Mouse (Mus musculus) lung, postnatal 0 days (tissue): Measurements from ENCODE around the gene Lcp1. TPM values are rescaled to one million over a fixed set of nuclear protein-coding genes. Genes with fewer than 3 reads are reported as not detected.
A peak's percentile ranks its signal among the peaks of the same experiment; 100 is the strongest.
"Not testable (repeated sequence)": the region's sequence is repeated elsewhere in the genome, so short reads cannot be mapped to it uniquely, and the experiment has no call there.

Source experiments
- ATAC-seq: fragments of 200-750 bp; cut with Nextera tagmentation; 2 replicates; pipeline ENCODE4 v1.8.0; 2017; ENCODE audit warnings: moderate library complexity
- DNase-seq: peaks from one replicate; pipeline ENCODE4 v3.0.0-alpha.2; 2016; ENCODE audit warnings: low spot score
- H3K27ac ChIP-seq: fragments of 300-500 bp; sonication (generic); 2 replicates; pipeline ENCODE4 v1.5.1; 2014; ENCODE audit warnings: antibody characterized with exemption, mild to moderate bottlenecking, low read length, mixed read lengths
- H3K27me3 ChIP-seq: fragments of 300-500 bp; sonication (generic); replicated peaks from 2 replicates; pipeline ENCODE4 v1.6.1; 2014; ENCODE audit warnings: low read length, mixed read lengths; ENCODE audit not compliant: insufficient read depth
- H3K36me3 ChIP-seq: fragments of 300-500 bp; sonication (generic); 2 replicates; pipeline ENCODE4 v1.6.1; 2014; ENCODE audit warnings: low read length, mixed read lengths; ENCODE audit not compliant: insufficient read depth
- H3K4me1 ChIP-seq: fragments of 300-500 bp; sonication (generic); 2 replicates; pipeline ENCODE4 v1.6.1; 2014; ENCODE audit warnings: antibody characterized with exemption, low read depth, low read length, mixed read lengths; ENCODE audit not compliant: insufficient read depth
- H3K4me2 ChIP-seq: fragments of 300-500 bp; sonication (generic); replicated peaks from 2 replicates; pipeline ENCODE4 v1.6.1; 2014; ENCODE audit warnings: low read depth, mild to moderate bottlenecking, low read length, moderate library complexity, mixed read lengths
- H3K4me3 ChIP-seq: fragments of 300-500 bp; sonication (generic); 2 replicates; pipeline ENCODE4 v1.5.1; 2014; ENCODE audit warnings: low read depth, low read length
- H3K9ac ChIP-seq: fragments of 300-500 bp; sonication (generic); replicated peaks from 2 replicates; pipeline ENCODE4 v1.6.1; 2014; ENCODE audit warnings: low read depth, mild to moderate bottlenecking
- H3K9me3 ChIP-seq: fragments of 300-500 bp; sonication (generic); 2 replicates; pipeline ENCODE4 v1.6.1; 2016; ENCODE audit warnings: low read length, mixed read lengths
- CTCF ChIP-seq: IDR thresholded peaks from 2 replicates; pipeline ENCODE4 v1.5.1; 2016; ENCODE audit warnings: antibody characterized with exemption, mild to moderate bottlenecking
- EP300 ChIP-seq: IDR thresholded peaks from 2 replicates; pipeline ENCODE4 v1.6.1; 2016; ENCODE audit warnings: antibody characterized with exemption, mild to moderate bottlenecking, control low read depth
- WGBS: fragments of 180-500 bp; shearing (Covaris S2); extraction: QIAGEN DNeasy Blood & Tissue Kit; methylation state at CpG from one replicate; pipeline ENCODE4 v1.1.7; 2014; 5-methylcytosine and 5-hydroxymethylcytosine counted together
- polyA plus RNA-seq: library from polyadenylated mRNA; unstranded; fragments of >200 nt; fragmentation: Nextera tagmentation; extraction: Ambion mirVana; gene quantifications from 2 replicates; pipeline ENCODE4 v1.2.1, GENCODE M21; 2015

The Lcp1 gene
- polyA plus RNA-seq, 1 experiment from 2014 or later = 73.7 TPM

DNA sequence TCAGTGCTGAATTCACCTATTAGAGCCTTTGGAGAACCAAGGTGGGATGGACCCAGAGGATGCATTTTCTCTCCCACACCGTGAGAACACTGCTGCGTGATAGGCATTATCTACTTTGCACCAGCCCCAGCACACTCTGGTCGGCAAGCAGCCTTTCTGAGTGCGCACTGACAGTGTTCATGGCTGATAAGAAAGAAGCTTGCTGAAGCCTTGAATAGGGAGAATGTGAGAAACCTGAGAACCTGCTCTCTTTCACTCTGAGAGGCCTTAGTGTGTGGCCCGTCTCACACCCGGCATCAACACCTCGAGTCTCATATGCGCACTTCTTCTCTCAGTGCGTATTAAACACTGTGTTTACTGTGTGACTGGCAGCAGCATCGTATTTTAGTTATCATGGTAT lies 7.6 kb downstream of the Lcp1 start:
- Histone ChIP-seq H3K27me3 (no peaks in the 10 kb centered on the region), H3K4me3 (no peak overlapping the region), H3K9me3 (no peaks in the 10 kb centered on the region), H3K4me2 (no peak overlapping the region), H3K4me1 (peaks cover 13% of the 10 kb centered on the region), H3K9ac (no peak overlapping the region), H3K27ac (no peak overlapping the region), H3K36me3 (no peaks in the 10 kb centered on the region)
- 55% methylated on average over 10 of the region's 10 CpGs for WGBS
- DNase-seq (no peak), ATAC-seq (no peak)
- no peak for TF ChIP-seq EP300
- no peak for TF ChIP-seq CTCF

GRCm38 (mm10) chr14:75139225-75139624 lies 8.3 kb downstream of the Lcp1 start:
- H3K4me3 ChIP-seq = no peak overlapping the region
- no peak for TF ChIP-seq CTCF
- no peak for TF ChIP-seq EP300
- no peaks in the 10 kb centered on the region for H3K36me3 ChIP-seq
- H3K4me1 ChIP-seq = peaks cover 13% of the 10 kb centered on the region
- ATAC-seq (no peak), DNase-seq (no peak)
- H3K9ac ChIP-seq = no peak overlapping the region
- 84% methylated on average over 2 of the region's 2 CpGs for WGBS
- H3K4me2 ChIP-seq = no peak overlapping the region
- no peaks in the 10 kb centered on the region for H3K9me3 ChIP-seq
- no peaks in the 10 kb centered on the region for H3K27me3 ChIP-seq
- H3K27ac ChIP-seq = no peak overlapping the region

DNA sequence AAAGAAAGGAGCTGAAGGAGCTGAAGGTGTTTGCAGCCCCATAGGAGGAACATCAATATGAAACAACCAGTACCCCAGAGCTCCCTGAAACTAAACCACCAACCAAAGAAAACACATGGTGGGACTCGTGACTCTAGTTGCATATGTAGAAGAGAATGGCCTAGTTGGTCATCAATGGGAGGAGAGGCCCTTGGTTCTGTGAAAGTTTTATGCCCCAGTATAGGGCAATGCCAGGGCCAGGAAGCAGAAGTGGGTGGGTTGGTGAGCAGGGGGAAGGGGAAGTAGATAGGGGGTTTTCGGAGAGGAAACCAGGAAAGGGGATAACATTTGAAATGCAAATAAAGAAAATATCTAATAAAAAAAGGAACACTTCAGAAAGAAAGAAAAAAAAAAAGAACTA lies 16.8 kb downstream of the Lcp1 start:
- H3K9ac ChIP-seq = not testable (repeated sequence)
- 61% methylated on average over 2 of the region's 2 CpGs for WGBS

DNA sequence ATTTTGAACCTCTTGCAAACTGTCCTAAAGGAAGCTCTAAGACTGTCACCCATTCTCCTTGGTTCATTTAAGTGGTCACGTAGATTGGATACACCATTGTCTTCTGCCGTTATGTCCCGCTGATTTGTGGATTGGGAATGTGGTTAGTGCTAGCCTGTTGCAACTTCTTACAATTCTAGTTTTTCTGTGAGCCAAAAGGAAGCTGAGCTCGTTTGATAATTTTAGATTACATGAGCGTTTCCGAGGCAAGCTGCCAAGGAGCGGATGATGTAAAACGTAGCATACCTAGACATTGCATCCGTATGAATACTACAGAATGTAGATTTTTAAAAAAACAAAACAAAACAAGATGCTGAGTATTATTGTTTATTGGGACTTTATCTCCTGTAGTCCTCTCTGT lies 17.3 kb downstream of the Lcp1 start:
- ATAC-seq (0 out of 2 replicates have a peak, but pooled peaks have one; percentile 14), DNase-seq (peak; percentile 48)
- H3K9me3 ChIP-seq = no peaks in the 10 kb centered on the region
- no peak overlapping the region for H3K4me3 ChIP-seq
- H3K36me3 ChIP-seq = no peaks in the 10 kb centered on the region
- H3K9ac ChIP-seq = no peak overlapping the region
- no peaks in the 10 kb centered on the region for H3K4me1 ChIP-seq
- 32% methylated on average over 9 of the region's 9 CpGs for WGBS
- no peaks in the 10 kb centered on the region for H3K27me3 ChIP-seq
- H3K4me2 ChIP-seq = peak overlapping the region; percentile 28; the same call in 1 of the 2 replicates
- H3K27ac ChIP-seq = no peak overlapping the region; the same call in 1 of the 2 replicates
- TF ChIP-seq EP300 (peak; percentile 55; the same call in 1 of the 2 replicates), CTCF (no peak)

More for the DNA sequence above, 16.8 kb downstream of the Lcp1 start:
- not testable (repeated sequence) for H3K4me1 ChIP-seq, DNase-seq, H3K9me3 ChIP-seq, H3K27me3 ChIP-seq, H3K4me3 ChIP-seq, H3K36me3 ChIP-seq, H3K27ac ChIP-seq, ATAC-seq, H3K4me2 ChIP-seq

- H3K9me3 ChIP-seq = no peaks in the 10 kb centered on the region
- H3K4me1 ChIP-seq = peaks cover 3% of the 10 kb centered on the region; the same call in 1 of the 2 replicates
- no peak overlapping the region for H3K9ac ChIP-seq
- WGBS = 56% methylated on average over 2 of the region's 2 CpGs
- H3K4me3 ChIP-seq = no peak overlapping the region
- no peak for TF ChIP-seq EP300
- no peak for TF ChIP-seq CTCF
- H3K4me2 ChIP-seq = no peak overlapping the region
- no peaks in the 10 kb centered on the region for H3K36me3 ChIP-seq
- DNase-seq (no peak), ATAC-seq (no peak)
- no peaks in the 10 kb centered on the region for H3K27me3 ChIP-seq
- no peak overlapping the region for H3K27ac ChIP-seq
Observed at GRCm38 (mm10) chr14:75150653-75151052, 19.8 kb downstream of the Lcp1 start.

GRCm38 (mm10) chr14:75151146-75151545 lies 20.2 kb downstream of the Lcp1 start:
- Histone ChIP-seq H3K27me3 (no peaks in the 10 kb centered on the region), H3K9me3 (no peaks in the 10 kb centered on the region), H3K27ac (no peak overlapping the region), H3K4me2 (no peak overlapping the region), H3K9ac (no peak overlapping the region), H3K4me3 (no peak overlapping the region), H3K36me3 (no peaks in the 10 kb centered on the region), H3K4me1 (peaks cover 3% of the 10 kb centered on the region; the same call in 1 of the 2 replicates)
- WGBS = 46% methylated on average over 3 of the region's 3 CpGs
- TF ChIP-seq CTCF (no peak), EP300 (no peak)
- ATAC-seq (peak; percentile 73), DNase-seq (peak; percentile 73)

DNA sequence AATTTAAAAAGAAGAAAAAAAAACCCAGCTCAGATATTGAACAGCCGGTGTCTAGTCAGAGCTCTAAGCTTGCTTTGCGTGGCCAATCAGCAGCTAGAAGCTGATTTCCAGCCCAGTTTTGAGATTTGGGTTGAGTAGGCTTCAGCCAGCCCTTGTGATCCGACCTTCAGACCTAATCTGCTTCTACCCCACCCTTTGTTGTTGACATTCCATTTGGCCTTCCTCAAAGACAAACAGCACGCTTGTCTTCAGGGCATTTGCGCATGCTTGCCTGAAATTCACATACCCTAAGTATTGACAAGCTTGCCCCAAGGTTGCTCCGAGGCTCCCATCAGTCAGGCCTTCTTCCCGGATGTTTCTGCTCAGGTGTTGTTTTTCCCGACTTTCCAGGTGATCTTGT lies 23.6 kb downstream of the Lcp1 start:
- ATAC-seq = peak; percentile 54; the same call in 1 of the 2 replicates
- peaks cover 3% of the 10 kb centered on the region; the same call in 1 of the 2 replicates for H3K4me1 ChIP-seq
- H3K9me3 ChIP-seq = no peaks in the 10 kb centered on the region
- H3K9ac ChIP-seq = no peak overlapping the region
- 55% methylated on average over 8 of the region's 8 CpGs for WGBS
- no peak overlapping the region for H3K4me2 ChIP-seq
- TF ChIP-seq CTCF (no peak), EP300 (no peak)
- H3K27ac ChIP-seq = peak overlapping the region; percentile 43; the same call in 1 of the 2 replicates
- H3K4me3 ChIP-seq = no peak overlapping the region
- no peaks in the 10 kb centered on the region for H3K36me3 ChIP-seq
- no peak for DNase-seq
- no peaks in the 10 kb centered on the region for H3K27me3 ChIP-seq
